Mouse (Mus musculus) ES-E14 (cell line): ENCODE results near the gene Pxt1.

Experiments
- CHD2 ChIP-seq: IDR thresholded peaks from 2 replicates; pipeline ENCODE4 v1.6.1; 2014; ENCODE audit warnings: mild to moderate bottlenecking, low read depth, low read length, inconsistent platforms
- HCFC1 ChIP-seq: IDR thresholded peaks from 2 replicates; pipeline ENCODE4 v1.6.1; 2012; ENCODE audit warnings: low read length, inconsistent platforms, borderline replicate concordance; ENCODE audit not compliant: insufficient read depth
- MAFK ChIP-seq: IDR thresholded peaks from 2 replicates; pipeline ENCODE4 v1.6.1; 2014; ENCODE audit warnings: mild to moderate bottlenecking, low read depth, low read length, inconsistent platforms; ENCODE audit not compliant: insufficient read depth
- ZC3H11A ChIP-seq: IDR thresholded peaks from 2 replicates; pipeline ENCODE4 v1.6.1; 2012; ENCODE audit warnings: low read depth, mild to moderate bottlenecking, inconsistent platforms, low read length, borderline replicate concordance

GRCm38 (mm10) chr17:28940776-28941555 is 2.7 kb downstream of the Pxt1 start:
- no peak for TF ChIP-seq MAFK
- no peak for TF ChIP-seq CHD2
- TF ChIP-seq HCFC1: no peak
- TF ChIP-seq ZC3H11A: no peak
